Mouse (Mus musculus): ENCODE data around the gene Sipa1.

DNA sequence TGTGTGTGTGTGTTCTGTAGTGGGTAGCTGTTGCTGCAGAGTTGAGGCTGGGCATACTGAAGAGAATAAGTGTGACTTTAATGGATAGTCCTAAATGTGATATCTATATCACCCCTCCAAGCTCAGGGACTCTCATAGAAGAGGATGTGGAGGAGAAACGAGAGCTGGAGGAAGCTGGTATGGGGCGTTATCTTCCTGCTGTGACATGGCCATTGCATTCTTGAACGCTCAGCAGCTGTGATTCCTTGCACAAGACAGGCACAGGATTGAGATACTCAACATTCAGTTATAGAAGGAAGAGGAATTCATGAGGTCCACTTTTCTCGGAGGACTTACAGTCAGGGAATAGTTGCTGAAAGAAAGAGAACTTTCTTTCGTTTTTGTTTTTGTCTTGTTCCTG lies 41.6 kb downstream of the Sipa1 start:
- TF ChIP-seq GATA1 (IDR thresholded peaks at IDR 0.05; ENCODE audit: borderline replicate concordance, low read length) (no peak), FLI1 (IDR thresholded peaks at IDR 0.05; ENCODE audit: low read length) (no peak)
